Mouse (Mus musculus): Measurements from ENCODE around the gene Gm21425. TPM values are rescaled to one million over a fixed set of nuclear protein-coding genes. Genes with fewer than 3 reads are reported as not detected.
"Not testable (repeated sequence)": the region's sequence is repeated elsewhere in the genome, so short reads cannot be mapped to it uniquely, and the experiment has no call there.

Gene Gm21425
- polyA plus RNA-seq (2011; ENCODE audit: insufficient read depth, insufficient read length, low read depth, missing spikeins): not detected in 2 replicates

GRCm38 (mm10) chrY:13161668-13162067, at the start of gene Gm21425:
Gene Gm21425, plus strand, starts transcription at chrY:13161968.
- not testable (repeated sequence) for H3K27me3 ChIP-seq (ENCODE audit: control insufficient read depth, insufficient read depth, low read length, poor library complexity, severe bottlenecking); H3K9ac ChIP-seq (ENCODE audit: low read depth, poor library complexity, severe bottlenecking); H3K4me1 ChIP-seq (ENCODE audit: control insufficient read depth, insufficient read depth, low read length); H3K9me3 ChIP-seq (replicated peaks; ENCODE audit: control insufficient read depth, insufficient read depth, low read length, poor library complexity, severe bottlenecking); H3K36me3 ChIP-seq (ENCODE audit: control insufficient read depth, insufficient read depth, low read length, poor library complexity, severe bottlenecking); H3K27ac ChIP-seq (ENCODE audit: insufficient read depth, low read length); H3K4me3 ChIP-seq (ENCODE audit: low read depth, low read length)

- not testable (repeated sequence) for H3K9me3 ChIP-seq (replicated peaks; ENCODE audit: control insufficient read depth, insufficient read depth, low read length, poor library complexity, severe bottlenecking); H3K27ac ChIP-seq (ENCODE audit: insufficient read depth, low read length); H3K27me3 ChIP-seq (ENCODE audit: control insufficient read depth, insufficient read depth, low read length, poor library complexity, severe bottlenecking); H3K36me3 ChIP-seq (ENCODE audit: control insufficient read depth, insufficient read depth, low read length, poor library complexity, severe bottlenecking); H3K4me1 ChIP-seq (ENCODE audit: control insufficient read depth, insufficient read depth, low read length); H3K9ac ChIP-seq (ENCODE audit: low read depth, poor library complexity, severe bottlenecking); H3K4me3 ChIP-seq (ENCODE audit: low read depth, low read length)
These were observed 28.4 kb upstream of the Gm21425 start, which contains the start of gene Gm21891 for GRCm38 (mm10) chrY:13133392-13133791. Gene Gm21891, minus strand, starts transcription at chrY:13133492.

Other genes starting within 250 kb of the Gm21425 start
- gene Gm20807, start 119.1 kb upstream of the Gm21425 start, polyA plus RNA-seq (2011; ENCODE audit: insufficient read depth, insufficient read length, low read depth, missing spikeins): not detected in 2 replicates
- gene Gm21891, start 28.5 kb upstream of the Gm21425 start, polyA plus RNA-seq (2011; ENCODE audit: insufficient read depth, insufficient read length, low read depth, missing spikeins): not detected in 2 replicates
- gene Gm21828, start 62.0 kb downstream of the Gm21425 start, polyA plus RNA-seq (2011; ENCODE audit: insufficient read depth, insufficient read length, low read depth, missing spikeins): not detected in 2 replicates
- not detected in 2 replicates for gene Gm21440, start 90.4 kb downstream of the Gm21425 start, polyA plus RNA-seq (2011; ENCODE audit: insufficient read depth, insufficient read length, low read depth, missing spikeins)
- gene Gm21454, start 90.5 kb downstream of the Gm21425 start, polyA plus RNA-seq (2011; ENCODE audit: insufficient read depth, insufficient read length, low read depth, missing spikeins): not detected in 2 replicates
- gene Gm21725, start 187.1 kb downstream of the Gm21425 start, polyA plus RNA-seq (2011; ENCODE audit: insufficient read depth, insufficient read length, low read depth, missing spikeins): not detected in 2 replicates